Mouse (Mus musculus): Measurements from ENCODE around the gene Acvr1b. TPM values are rescaled to one million over a fixed set of nuclear protein-coding genes. Genes with fewer than 3 reads are reported as not detected.

Acvr1b gene
- total RNA-seq, 2 experiments from 2014 or later = 71.3 to 79.6 TPM

- DNase-seq (ENCODE audit: low spot score in 2 of 2) = peak; percentile 88
Observed at GRCm38 (mm10) chr15:101145424-101146099, 28.3 kb upstream of the Acvr1b start.

- no peak for DNase-seq (ENCODE audit: low spot score in 2 of 2)
Observed at GRCm38 (mm10) chr15:101146100-101146965, 27.5 kb upstream of the Acvr1b start.

- no peak for DNase-seq (ENCODE audit: low spot score in 2 of 2)
Observed at GRCm38 (mm10) chr15:101147115-101147909, 26.6 kb upstream of the Acvr1b start.

- DNase-seq (ENCODE audit: low spot score in 2 of 2) = no peak
Observed at GRCm38 (mm10) chr15:101147910-101148273, 26.0 kb upstream of the Acvr1b start.

GRCm38 (mm10) chr15:101148604-101149003 is 25.3 kb upstream of the Acvr1b start:
- no peak for DNase-seq (ENCODE audit: low spot score in 2 of 2)

- DNase-seq (ENCODE audit: low spot score in 2 of 2) = no peak
Observed at GRCm38 (mm10) chr15:101151409-101152261, 22.2 kb upstream of the Acvr1b start.

GRCm38 (mm10) chr15:101154700-101155616 is 18.9 kb upstream of the Acvr1b start:
- DNase-seq (ENCODE audit: low spot score in 2 of 2) = no peak

GRCm38 (mm10) chr15:101160128-101160527 is 13.7 kb upstream of the Acvr1b start:
- no peak for DNase-seq (ENCODE audit: low spot score in 2 of 2)

- DNase-seq (ENCODE audit: low spot score in 2 of 2) = peak; percentile 70 to 71
Observed at GRCm38 (mm10) chr15:101160591-101160990, 13.3 kb upstream of the Acvr1b start.

- no peak for DNase-seq (ENCODE audit: low spot score in 2 of 2)
Observed at GRCm38 (mm10) chr15:101161534-101161933, 12.3 kb upstream of the Acvr1b start.

GRCm38 (mm10) chr15:101163056-101163458 is 10.8 kb upstream of the Acvr1b start:
- DNase-seq (ENCODE audit: low spot score in 2 of 2) = no peak

- DNase-seq (ENCODE audit: low spot score in 2 of 2) = no peak
Observed at GRCm38 (mm10) chr15:101163854-101164253, 10.0 kb upstream of the Acvr1b start.

GRCm38 (mm10) chr15:101164291-101164690 is 9.6 kb upstream of the Acvr1b start:
- no peak for DNase-seq (ENCODE audit: low spot score in 2 of 2)

- no peak for DNase-seq (ENCODE audit: low spot score in 2 of 2)
Observed at GRCm38 (mm10) chr15:101165658-101166437, 8.0 kb upstream of the Acvr1b start.

GRCm38 (mm10) chr15:101167553-101167952 is 6.3 kb upstream of the Acvr1b start:
- DNase-seq (ENCODE audit: low spot score in 2 of 2) = no peak

- DNase-seq (ENCODE audit: low spot score in 2 of 2) = no peak
Observed at GRCm38 (mm10) chr15:101169910-101170309, 4.0 kb upstream of the Acvr1b start.

GRCm38 (mm10) chr15:101170413-101170980 is 3.4 kb upstream of the Acvr1b start:
- no peak for DNase-seq (ENCODE audit: low spot score in 2 of 2)

- DNase-seq (ENCODE audit: low spot score in 2 of 2) = no peak
Observed at GRCm38 (mm10) chr15:101171272-101171671, 2.6 kb upstream of the Acvr1b start.
